Mouse (Mus musculus): Measurements from ENCODE around the gene Xylt1. TPM values are rescaled to one million over a fixed set of nuclear protein-coding genes. Genes with fewer than 3 reads are reported as not detected.

Gene Xylt1
- polyA plus RNA-seq, 1 experiment from 2014 or later = 0.75 TPM

- H3K4me2 ChIP-seq (ENCODE audit: low read depth, low read length) = no peak overlapping the region
- ATAC-seq (ENCODE audit: low read depth) = no peak
Observed at GRCm38 (mm10) chr7:117566115-117566514, 185.3 kb downstream of the Xylt1 start.

GRCm38 (mm10) chr7:117566833-117567232 is 186.1 kb downstream of the Xylt1 start:
- ATAC-seq (ENCODE audit: low read depth) = no peak
- Histone ChIP-seq H3K4me1 (replicated peaks; ENCODE audit: control insufficient read depth, insufficient read depth, low read length) (no peaks in the 10 kb centered on the region), H3K9me3 (ENCODE audit: control insufficient read depth, low read length) (no peaks in the 10 kb centered on the region), H3K9ac (ENCODE audit: low read length) (no peak overlapping the region), H3K4me3 (ENCODE audit: low read length) (no peak overlapping the region), H3K36me3 (ENCODE audit: control insufficient read depth, insufficient read depth, low read length) (no peaks in the 10 kb centered on the region), H3K27ac (ENCODE audit: low read length) (no peak overlapping the region), H3K4me2 (ENCODE audit: low read depth, low read length) (no peak overlapping the region), H3K27me3 (ENCODE audit: control insufficient read depth, insufficient read depth, low read depth, low read length) (no peaks in the 10 kb centered on the region)
- 71% methylated on average over 1 of the region's 1 CpGs for WGBS

More at GRCm38 (mm10) chr7:117566115-117566514, 185.3 kb downstream of the Xylt1 start:
- 63% methylated on average over 2 of the region's 2 CpGs for WGBS
- no peak overlapping the region for H3K27ac ChIP-seq (ENCODE audit: low read length)
- H3K36me3 ChIP-seq (ENCODE audit: control insufficient read depth, insufficient read depth, low read length) = no peaks in the 10 kb centered on the region
- no peaks in the 10 kb centered on the region for H3K27me3 ChIP-seq (ENCODE audit: control insufficient read depth, insufficient read depth, low read depth, low read length)
- H3K9me3 ChIP-seq (ENCODE audit: control insufficient read depth, low read length) = no peaks in the 10 kb centered on the region
- H3K4me1 ChIP-seq (replicated peaks; ENCODE audit: control insufficient read depth, insufficient read depth, low read length) = no peaks in the 10 kb centered on the region
- H3K9ac ChIP-seq (ENCODE audit: low read length) = no peak overlapping the region
- H3K4me3 ChIP-seq (ENCODE audit: low read length) = no peak overlapping the region

- 76% methylated on average over 5 of the region's 5 CpGs for WGBS
- ATAC-seq (ENCODE audit: low read depth) = no peak
- H3K4me3 ChIP-seq (ENCODE audit: low read length) = no peak overlapping the region
- no peaks in the 10 kb centered on the region for H3K9me3 ChIP-seq (ENCODE audit: control insufficient read depth, low read length)
- H3K36me3 ChIP-seq (ENCODE audit: control insufficient read depth, insufficient read depth, low read length) = no peaks in the 10 kb centered on the region
- H3K27me3 ChIP-seq (ENCODE audit: control insufficient read depth, insufficient read depth, low read depth, low read length) = no peaks in the 10 kb centered on the region
- no peak overlapping the region for H3K27ac ChIP-seq (ENCODE audit: low read length)
- no peaks in the 10 kb centered on the region for H3K4me1 ChIP-seq (replicated peaks; ENCODE audit: control insufficient read depth, insufficient read depth, low read length)
- no peak overlapping the region for H3K9ac ChIP-seq (ENCODE audit: low read length)
- no peak overlapping the region for H3K4me2 ChIP-seq (ENCODE audit: low read depth, low read length)
Observed at GRCm38 (mm10) chr7:117567252-117567651, 186.5 kb downstream of the Xylt1 start.

GRCm38 (mm10) chr7:117567653-117568340 is 187.0 kb downstream of the Xylt1 start:
- Histone ChIP-seq H3K9me3 (ENCODE audit: control insufficient read depth, low read length) (no peaks in the 10 kb centered on the region), H3K9ac (ENCODE audit: low read length) (no peak overlapping the region), H3K27ac (ENCODE audit: low read length) (no peak overlapping the region), H3K4me2 (ENCODE audit: low read depth, low read length) (no peak overlapping the region), H3K4me1 (replicated peaks; ENCODE audit: control insufficient read depth, insufficient read depth, low read length) (no peaks in the 10 kb centered on the region), H3K27me3 (ENCODE audit: control insufficient read depth, insufficient read depth, low read depth, low read length) (no peaks in the 10 kb centered on the region), H3K4me3 (ENCODE audit: low read length) (no peak overlapping the region), H3K36me3 (ENCODE audit: control insufficient read depth, insufficient read depth, low read length) (no peaks in the 10 kb centered on the region)
- ATAC-seq (ENCODE audit: low read depth) = no peak
- 75% methylated on average over 11 of the region's 11 CpGs for WGBS

GRCm38 (mm10) chr7:117571131-117571530 is 190.4 kb downstream of the Xylt1 start:
- no peak overlapping the region for H3K9ac ChIP-seq (ENCODE audit: low read length)
- 88% methylated on average over 2 of the region's 2 CpGs for WGBS
- H3K27ac ChIP-seq (ENCODE audit: low read length) = no peak overlapping the region
- no peaks in the 10 kb centered on the region for H3K9me3 ChIP-seq (ENCODE audit: control insufficient read depth, low read length)
- H3K4me2 ChIP-seq (ENCODE audit: low read depth, low read length) = no peak overlapping the region
- H3K36me3 ChIP-seq (ENCODE audit: control insufficient read depth, insufficient read depth, low read length) = no peaks in the 10 kb centered on the region
- H3K27me3 ChIP-seq (ENCODE audit: control insufficient read depth, insufficient read depth, low read depth, low read length) = no peaks in the 10 kb centered on the region
- no peak overlapping the region for H3K4me3 ChIP-seq (ENCODE audit: low read length)
- ATAC-seq (ENCODE audit: low read depth) = no peak
- H3K4me1 ChIP-seq (replicated peaks; ENCODE audit: control insufficient read depth, insufficient read depth, low read length) = no peaks in the 10 kb centered on the region

GRCm38 (mm10) chr7:117571713-117572112 is 190.9 kb downstream of the Xylt1 start:
- no peaks in the 10 kb centered on the region for H3K4me1 ChIP-seq (replicated peaks; ENCODE audit: control insufficient read depth, insufficient read depth, low read length)
- H3K4me2 ChIP-seq (ENCODE audit: low read depth, low read length) = no peak overlapping the region
- H3K36me3 ChIP-seq (ENCODE audit: control insufficient read depth, insufficient read depth, low read length) = no peaks in the 10 kb centered on the region
- no peaks in the 10 kb centered on the region for H3K27me3 ChIP-seq (ENCODE audit: control insufficient read depth, insufficient read depth, low read depth, low read length)
- 65% methylated on average over 5 of the region's 5 CpGs for WGBS
- no peaks in the 10 kb centered on the region for H3K9me3 ChIP-seq (ENCODE audit: control insufficient read depth, low read length)
- no peak overlapping the region for H3K27ac ChIP-seq (ENCODE audit: low read length)
- ATAC-seq (ENCODE audit: low read depth) = no peak
- H3K9ac ChIP-seq (ENCODE audit: low read length) = no peak overlapping the region
- H3K4me3 ChIP-seq (ENCODE audit: low read length) = no peak overlapping the region

- Histone ChIP-seq H3K9me3 (ENCODE audit: control insufficient read depth, low read length) (no peaks in the 10 kb centered on the region), H3K36me3 (ENCODE audit: control insufficient read depth, insufficient read depth, low read length) (no peaks in the 10 kb centered on the region), H3K4me3 (ENCODE audit: low read length) (no peak overlapping the region), H3K27ac (ENCODE audit: low read length) (no peak overlapping the region), H3K4me1 (replicated peaks; ENCODE audit: control insufficient read depth, insufficient read depth, low read length) (no peaks in the 10 kb centered on the region), H3K4me2 (ENCODE audit: low read depth, low read length) (no peak overlapping the region), H3K9ac (ENCODE audit: low read length) (no peak overlapping the region), H3K27me3 (ENCODE audit: control insufficient read depth, insufficient read depth, low read depth, low read length) (no peaks in the 10 kb centered on the region)
- ATAC-seq (ENCODE audit: low read depth) = no peak
- 61% methylated on average over 6 of the region's 6 CpGs for WGBS
Observed at GRCm38 (mm10) chr7:117573170-117573569, 192.4 kb downstream of the Xylt1 start.

- ATAC-seq (ENCODE audit: low read depth) = no peak
- H3K4me2 ChIP-seq (ENCODE audit: low read depth, low read length) = no peak overlapping the region
- no peaks in the 10 kb centered on the region for H3K9me3 ChIP-seq (ENCODE audit: control insufficient read depth, low read length)
Observed at GRCm38 (mm10) chr7:117575417-117575816, 194.6 kb downstream of the Xylt1 start.

GRCm38 (mm10) chr7:117577035-117577434 is 196.3 kb downstream of the Xylt1 start:
- H3K27me3 ChIP-seq (ENCODE audit: control insufficient read depth, insufficient read depth, low read depth, low read length) = no peaks in the 10 kb centered on the region
- no peak overlapping the region for H3K27ac ChIP-seq (ENCODE audit: low read length)
- H3K4me1 ChIP-seq (replicated peaks; ENCODE audit: control insufficient read depth, insufficient read depth, low read length) = no peaks in the 10 kb centered on the region
- H3K4me3 ChIP-seq (ENCODE audit: low read length) = no peak overlapping the region
- H3K36me3 ChIP-seq (ENCODE audit: control insufficient read depth, insufficient read depth, low read length) = no peaks in the 10 kb centered on the region
- no peak overlapping the region for H3K4me2 ChIP-seq (ENCODE audit: low read depth, low read length)
- 94% methylated on average over 6 of the region's 6 CpGs for WGBS
- no peaks in the 10 kb centered on the region for H3K9me3 ChIP-seq (ENCODE audit: control insufficient read depth, low read length)
- H3K9ac ChIP-seq (ENCODE audit: low read length) = no peak overlapping the region
- no peak for ATAC-seq (ENCODE audit: low read depth)

More at GRCm38 (mm10) chr7:117575417-117575816, 194.6 kb downstream of the Xylt1 start:
- H3K9ac ChIP-seq (ENCODE audit: low read length) = no peak overlapping the region
- no peaks in the 10 kb centered on the region for H3K4me1 ChIP-seq (replicated peaks; ENCODE audit: control insufficient read depth, insufficient read depth, low read length)
- H3K27me3 ChIP-seq (ENCODE audit: control insufficient read depth, insufficient read depth, low read depth, low read length) = no peaks in the 10 kb centered on the region
- H3K36me3 ChIP-seq (ENCODE audit: control insufficient read depth, insufficient read depth, low read length) = no peaks in the 10 kb centered on the region
- 39% methylated on average over 4 of the region's 4 CpGs for WGBS
- H3K27ac ChIP-seq (ENCODE audit: low read length) = no peak overlapping the region
- H3K4me3 ChIP-seq (ENCODE audit: low read length) = no peak overlapping the region

All from lung, embryonic 16.5 days (tissue).